Mouse (Mus musculus) gonadal fat pad, adult 2 months (tissue): ENCODE results near the gene Osbp2. TPM values are rescaled to one million over a fixed set of nuclear protein-coding genes. Genes with fewer than 3 reads are reported as not detected.

Experiments used
- DNase-seq: peaks from one replicate; pipeline ENCODE4 v3.0.0-alpha.2; 2012; ENCODE audit warnings: low read depth
- polyA plus RNA-seq: library from polyadenylated mRNA; depleted of rRNA; stranded (reverse); fragments of >200 nt; gene quantifications from 2 replicates; pipeline ENCODE4 v1.2.3, GENCODE M21; 2012

Osbp2 gene
- polyA plus RNA-seq, 1 experiment: 8.6 TPM

DNA sequence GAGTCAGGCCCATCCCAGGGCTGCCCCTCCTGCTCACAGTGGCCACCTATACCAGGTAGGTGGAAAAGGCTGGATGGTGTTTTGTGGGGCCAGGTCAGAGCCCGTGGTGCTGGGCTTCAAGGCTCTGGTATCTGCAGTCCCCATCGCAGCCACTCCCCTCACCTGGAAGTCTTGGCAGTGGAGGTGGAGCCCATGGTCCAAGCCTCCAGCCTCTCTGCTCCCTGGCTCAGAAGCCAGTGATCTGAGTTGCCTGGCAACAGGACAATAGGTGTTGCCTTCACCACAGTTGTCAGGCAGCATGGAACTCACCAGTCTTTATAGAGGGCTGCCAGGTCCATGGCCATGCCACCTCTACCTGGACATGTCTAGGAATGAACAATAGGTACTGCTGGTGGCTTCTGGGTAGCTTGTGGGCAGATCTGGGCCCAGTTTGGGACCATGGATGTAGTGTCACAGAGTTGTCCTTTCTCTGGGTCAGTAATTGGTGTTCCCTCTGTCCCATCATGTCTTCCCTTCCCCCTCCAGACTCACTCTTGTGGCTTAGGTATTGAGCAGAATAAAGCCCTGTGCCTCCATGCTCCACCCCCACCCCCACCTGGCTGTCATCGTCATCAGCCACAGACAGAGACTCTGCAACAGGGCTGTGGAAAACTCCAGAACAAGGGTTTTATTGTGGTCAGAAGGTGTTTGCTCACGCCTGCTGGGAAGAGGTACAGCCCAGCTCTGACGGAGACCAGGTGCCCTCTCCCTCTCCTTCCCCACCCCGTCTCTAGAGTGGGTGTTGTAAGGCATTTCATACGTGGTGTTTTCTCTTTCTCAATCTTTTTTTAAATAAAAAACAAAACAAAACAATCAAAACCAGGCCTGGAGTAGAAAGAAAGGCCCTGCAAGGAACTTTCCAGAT, 160.4 kb downstream of the Osbp2 start:
- DNase-seq: no peak

DNA sequence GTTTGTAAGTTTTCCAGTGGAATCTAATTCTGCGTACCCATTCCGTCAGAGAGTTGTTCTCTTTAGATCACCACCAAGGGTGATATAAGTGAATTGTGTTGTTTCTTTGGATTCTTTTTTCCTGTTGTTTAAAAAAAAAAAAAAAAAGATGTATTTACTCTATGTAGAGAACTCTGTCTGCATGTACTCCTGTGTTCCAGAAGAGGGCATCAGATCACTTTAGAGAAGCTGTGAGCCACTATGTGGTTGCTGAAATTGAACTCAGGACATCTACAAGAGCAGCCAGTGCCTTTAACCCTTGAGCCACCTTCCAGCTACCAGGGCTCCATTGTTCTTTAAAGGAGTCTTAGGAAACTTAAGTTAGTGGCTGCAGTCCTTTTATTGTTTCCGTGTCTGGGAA, 166.3 kb downstream of the Osbp2 start:
- no peak for DNase-seq

DNA sequence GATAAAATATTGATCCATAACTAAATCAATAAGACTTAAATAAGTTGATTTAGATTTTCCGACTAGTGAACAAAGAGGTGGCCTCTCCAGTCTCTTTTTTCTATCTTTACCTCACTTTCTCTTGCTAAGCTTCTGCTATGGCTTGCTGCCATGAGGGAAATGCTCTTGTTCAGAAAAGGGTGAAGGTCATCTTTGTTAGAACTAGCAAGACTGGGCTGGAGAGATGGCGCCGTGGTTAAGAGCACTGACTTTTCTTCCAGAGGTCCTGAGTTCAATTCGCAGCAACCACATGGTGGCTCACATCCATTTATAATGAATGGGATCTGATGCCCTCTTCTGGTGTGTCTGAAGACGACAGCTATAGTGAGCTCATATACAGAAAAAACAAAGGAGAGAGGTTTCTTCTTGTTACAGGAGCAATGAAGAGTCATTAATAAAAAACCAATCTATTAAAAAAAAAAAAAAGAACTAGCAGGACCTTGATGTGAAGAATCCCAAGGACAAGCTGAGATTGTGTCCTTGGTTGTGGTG, 167.6 kb downstream of the Osbp2 start:
- DNase-seq: no peak

DNA sequence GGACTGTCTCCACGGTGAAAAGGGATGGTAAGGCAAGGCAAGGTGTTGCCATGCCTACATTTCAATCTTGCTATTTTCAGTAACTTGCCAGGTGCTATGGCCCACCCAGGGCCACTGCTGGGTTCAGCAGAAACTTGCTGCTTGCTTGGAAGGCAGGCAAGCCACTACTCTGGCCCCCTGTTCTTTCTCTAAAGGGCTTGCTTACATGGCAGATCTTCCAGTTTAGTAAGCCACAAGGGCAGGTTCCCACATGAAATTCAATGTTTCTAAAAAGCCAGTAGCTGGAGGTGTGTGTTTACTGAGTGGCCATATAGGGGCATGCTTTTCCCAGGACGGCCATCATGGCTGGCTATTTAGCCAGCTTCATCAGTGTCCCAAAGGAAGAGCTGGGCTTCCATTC, 172.0 kb downstream of the Osbp2 start:
- DNase-seq: no peak

DNA sequence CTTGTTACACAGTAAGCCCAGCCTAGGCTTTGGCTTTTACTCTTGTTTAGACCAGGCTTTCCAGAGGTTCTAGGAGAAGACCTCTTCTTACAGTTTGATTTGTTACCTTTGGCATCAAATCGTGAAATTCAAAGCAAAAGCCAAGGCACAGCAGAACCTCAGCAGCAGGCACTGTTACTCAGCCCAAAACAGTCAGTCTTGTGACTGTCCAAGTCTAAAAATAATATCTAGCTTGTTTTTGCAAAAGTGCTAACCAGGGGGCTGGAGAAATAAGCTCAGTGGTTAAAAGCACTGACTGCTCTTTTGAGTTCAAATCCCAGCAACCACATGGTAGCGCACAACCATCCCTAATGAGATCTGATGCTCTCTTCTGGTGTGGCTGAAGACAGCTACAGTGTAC, 176.8 kb downstream of the Osbp2 start:
- no peak for DNase-seq

DNA sequence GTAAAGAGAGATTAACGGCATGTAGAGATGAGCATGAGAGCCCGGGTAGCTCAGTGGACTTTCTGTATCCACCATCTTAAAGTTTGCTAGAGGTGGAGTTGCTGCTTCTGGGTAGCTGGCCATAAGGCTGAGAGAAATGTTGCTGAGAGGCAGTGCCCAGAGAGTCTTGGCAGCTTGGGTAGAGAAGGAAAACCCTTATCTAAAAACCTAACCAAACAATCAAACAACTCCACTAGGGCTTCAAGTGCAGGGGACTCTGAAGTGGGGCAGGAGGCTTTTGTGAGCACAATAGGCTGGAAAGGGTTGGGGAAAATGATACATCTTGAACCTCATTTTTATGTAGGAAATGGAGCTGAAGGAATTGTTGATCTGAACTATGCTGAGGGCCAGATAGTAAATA, 177.4 kb downstream of the Osbp2 start:
- no peak for DNase-seq

DNA sequence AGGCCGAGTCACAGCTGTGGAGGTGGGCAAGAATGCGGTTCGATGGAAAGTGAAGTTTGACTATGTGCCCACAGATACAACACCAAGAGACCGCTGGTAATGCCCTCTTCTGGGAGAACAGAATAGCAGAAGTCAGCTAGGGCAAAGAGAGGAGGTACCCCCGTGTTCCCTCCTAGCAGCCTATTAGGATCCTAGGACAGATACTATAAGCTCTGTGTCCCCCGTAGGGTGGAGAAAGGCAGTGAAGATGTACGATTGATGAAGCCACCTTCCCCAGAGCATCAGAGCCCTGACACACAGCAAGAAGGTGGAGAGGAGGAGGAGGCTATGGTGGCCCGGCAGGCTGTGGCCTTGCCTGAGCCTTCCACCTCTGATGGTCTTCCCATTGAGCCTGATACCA, 178.3 kb downstream of the Osbp2 start:
- DNase-seq: no peak

DNA sequence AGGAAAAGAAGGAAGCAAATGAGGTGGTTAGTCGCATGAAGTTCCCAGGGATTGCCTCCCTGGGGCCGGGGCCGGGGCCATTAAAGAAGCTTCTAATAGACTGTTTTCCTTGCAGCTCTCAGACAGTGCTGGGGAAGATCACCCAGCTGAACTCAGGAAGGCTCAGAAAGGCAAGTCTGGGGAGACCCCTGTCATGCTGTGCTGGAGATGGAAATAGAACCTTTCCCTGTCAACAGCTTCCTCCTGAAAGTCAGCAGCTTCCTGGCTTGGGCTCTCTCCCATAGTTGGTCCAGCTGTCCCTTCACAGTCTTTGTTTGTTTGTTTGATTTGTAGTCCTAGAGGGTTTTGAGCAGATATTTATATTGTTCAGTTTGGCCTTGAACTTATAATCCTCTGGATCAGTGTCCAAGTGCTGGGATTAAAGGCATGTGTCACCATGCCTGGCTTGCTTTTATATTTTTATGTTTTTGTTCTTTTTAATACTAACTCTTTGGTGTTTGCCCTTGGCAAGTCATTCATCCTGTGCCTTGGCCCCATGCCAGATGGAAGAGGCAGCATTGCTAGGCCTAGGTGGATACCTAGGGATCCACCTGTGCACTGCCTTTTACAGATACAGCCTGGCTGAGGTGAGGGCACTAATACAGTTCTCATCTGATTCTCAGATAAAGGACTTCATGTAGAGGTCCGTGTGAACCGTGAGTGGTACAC, 178.8 kb downstream of the Osbp2 start:
- no peak for DNase-seq

DNA sequence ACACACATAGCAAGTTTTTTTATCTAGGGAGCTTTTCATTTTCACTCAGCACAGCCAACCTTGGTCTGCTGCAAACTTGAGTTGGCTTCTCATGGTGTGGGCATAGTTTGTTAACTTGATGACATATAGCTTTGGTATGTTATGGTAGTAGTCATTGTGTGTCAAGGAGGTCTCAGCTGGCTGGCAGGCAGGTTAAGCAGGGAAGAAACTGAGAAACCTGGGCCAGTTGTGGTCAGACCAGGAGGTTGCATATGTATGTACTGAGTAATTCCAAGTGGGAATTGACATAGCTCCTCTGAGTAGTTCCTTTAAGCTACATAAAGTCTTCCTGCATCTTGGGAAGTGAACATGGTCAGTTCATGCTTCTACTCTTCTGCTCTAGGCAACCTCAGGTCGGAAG, 179.5 kb downstream of the Osbp2 start:
- no peak for DNase-seq

DNA sequence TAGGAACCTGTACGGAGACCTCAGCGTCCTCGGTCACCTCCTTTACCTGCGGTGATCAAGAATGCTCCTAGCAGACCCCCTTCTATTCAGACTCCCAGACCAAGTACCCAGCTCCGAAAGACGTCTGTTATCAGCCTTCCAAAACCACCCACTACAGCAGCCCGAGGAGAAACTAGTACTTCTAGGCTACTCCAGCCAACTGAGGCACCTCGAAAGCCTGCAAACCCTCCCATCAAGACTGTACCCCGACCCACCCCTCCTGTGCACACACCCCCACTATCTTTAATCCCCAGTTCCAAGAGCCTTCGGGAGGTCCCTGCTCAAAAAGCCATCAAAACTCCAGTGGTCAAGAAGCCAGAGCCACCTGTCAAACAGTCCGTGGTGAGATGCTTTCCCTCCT, 180.0 kb downstream of the Osbp2 start:
- DNase-seq: no peak

DNA sequence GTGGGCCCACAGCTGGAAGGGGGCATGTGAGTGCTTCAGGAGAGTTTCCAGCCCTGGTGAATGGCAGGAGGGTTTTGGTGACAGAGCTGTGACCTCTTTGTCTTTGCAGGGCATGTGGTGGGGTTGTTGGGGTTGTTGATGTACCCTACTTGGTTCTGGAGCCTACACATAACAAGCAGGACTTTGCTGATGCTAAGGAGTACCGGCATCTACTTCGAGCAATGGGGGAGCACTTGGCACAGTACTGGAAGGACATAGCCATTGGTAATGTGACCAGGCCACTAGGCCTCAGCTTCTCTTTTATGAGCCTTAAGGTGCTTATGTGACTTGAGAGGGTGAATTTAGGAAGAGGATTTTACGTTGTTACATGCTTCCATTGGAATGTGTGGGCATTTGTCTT, 183.9 kb downstream of the Osbp2 start:
- no peak for DNase-seq

DNA sequence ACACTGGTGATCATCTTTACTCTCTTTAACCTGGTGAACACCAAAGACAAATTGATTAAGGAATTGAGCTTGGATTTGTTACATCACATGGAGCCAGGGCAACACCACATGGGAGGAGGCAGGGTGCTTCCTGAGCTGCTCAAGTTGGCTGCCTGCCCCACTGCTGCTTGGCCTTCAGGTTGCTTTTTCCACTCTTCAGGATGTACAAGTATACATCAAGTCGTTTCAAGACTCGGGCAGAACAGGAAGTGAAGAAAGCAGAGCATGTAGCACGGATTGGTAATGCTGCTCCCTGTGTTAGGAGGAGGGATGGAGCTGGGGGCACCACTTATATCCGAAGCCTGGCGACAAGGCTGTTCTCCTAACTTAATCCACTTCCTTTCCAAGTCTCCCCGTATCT, 186.5 kb downstream of the Osbp2 start:
- DNase-seq: no peak

DNA sequence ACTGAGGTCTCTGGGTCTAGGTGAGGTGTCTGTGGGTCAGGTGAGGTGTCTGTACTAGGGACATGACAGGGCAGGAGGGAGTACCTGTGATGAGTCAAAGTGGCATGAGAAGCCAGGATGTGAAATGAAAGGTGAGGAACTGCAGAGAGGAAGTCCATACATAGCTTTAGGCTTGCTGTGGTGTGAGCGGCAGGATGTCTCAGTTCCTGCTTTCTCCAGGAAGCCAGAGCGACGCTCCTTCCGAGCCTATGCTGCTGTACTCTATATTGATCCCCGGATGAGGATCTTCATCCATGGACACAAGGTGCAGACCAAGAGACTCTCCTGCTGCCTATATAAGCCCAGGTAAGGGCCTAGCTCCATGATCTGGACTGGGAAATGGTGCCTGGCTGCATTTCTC, 187.3 kb downstream of the Osbp2 start:
- DNase-seq: no peak

DNA sequence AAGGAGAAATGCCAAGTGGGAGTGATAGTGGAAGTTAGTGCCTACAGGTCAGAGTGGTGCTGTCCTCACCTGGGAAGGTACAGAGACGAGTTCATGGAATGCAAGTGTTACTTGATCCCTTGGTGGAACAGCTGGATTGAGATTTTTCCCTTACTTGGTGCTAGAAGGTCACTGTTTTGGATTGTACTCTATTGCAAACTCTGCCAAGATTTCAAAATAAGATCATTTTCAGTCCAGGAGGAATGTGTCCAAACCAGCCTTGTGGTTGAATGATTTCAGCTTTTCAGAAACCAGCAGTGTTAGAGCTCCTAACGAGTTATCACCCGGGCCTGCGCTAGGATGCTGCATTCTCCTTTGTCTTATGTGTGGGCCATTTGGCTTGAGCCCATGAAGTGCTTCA, 189.2 kb downstream of the Osbp2 start:
- DNase-seq: no peak

DNA sequence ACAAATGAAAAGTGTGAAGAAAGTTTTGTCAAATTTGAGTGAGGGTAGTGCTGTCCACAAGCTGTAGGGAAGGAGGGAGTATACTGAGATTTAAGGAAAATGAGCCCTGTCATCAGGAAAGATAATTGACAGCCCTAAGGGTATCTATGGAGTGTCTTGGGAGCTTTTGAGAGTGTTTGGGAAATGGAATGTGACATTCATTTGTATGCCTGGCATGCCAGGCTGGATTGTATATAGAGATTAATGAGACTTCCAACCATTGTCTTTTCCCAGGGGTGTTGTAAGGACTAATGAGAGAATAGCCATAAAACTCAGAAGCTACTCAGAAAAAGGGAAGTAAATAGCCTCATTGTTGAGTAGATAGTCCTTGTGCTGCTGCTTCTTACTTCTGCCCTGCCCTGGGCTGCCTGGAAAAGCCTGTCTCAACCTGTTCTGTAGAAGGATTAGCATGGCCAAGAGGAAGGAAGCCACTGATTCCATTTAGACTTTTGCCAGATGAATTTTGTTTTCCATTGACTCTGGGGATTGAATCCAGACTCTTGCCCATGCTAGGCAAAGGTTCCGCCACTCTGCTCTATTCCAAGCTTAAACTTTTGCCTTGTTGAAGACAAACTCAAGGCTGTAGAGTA, 192.6 kb downstream of the Osbp2 start:
- DNase-seq: no peak

DNA sequence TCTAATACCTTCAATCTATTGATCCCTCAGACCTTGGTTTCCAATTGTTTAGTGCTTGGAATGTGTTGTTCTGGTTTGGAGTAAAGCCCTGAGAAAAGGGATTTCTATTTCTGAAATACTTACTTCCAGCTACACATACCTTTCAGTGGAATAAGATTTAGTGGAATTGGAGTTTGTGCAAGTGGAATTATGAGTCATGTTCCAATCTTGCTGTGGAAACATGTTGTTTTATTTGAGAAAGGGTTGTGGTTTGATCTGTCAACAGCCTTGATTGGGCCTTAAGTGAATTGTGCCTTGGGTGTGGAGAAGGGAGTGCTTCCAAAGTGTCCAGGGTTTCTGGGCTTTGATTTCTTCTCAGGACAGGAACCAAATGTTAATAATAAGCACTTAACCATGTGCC, 193.9 kb downstream of the Osbp2 start:
- DNase-seq: no peak

DNA sequence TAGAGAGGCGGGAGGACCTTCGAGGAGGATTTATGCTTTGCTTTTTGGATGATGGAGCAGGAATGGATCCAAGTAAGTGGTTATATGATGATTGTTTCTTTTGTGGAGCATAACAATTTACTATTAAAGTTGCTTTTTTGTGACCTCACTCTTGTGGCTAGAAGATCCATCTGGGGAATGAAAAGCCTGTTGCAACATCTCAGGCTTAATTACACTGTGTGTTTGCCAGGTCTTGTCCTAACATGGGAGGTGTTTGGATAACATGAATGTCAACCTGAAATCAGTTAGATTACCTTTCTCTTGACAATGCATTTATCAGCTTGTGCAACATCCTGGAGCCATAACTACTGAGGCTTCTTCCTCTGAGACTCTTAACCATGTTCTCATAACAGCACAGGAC, 194.9 kb downstream of the Osbp2 start:
- no peak for DNase-seq

DNA sequence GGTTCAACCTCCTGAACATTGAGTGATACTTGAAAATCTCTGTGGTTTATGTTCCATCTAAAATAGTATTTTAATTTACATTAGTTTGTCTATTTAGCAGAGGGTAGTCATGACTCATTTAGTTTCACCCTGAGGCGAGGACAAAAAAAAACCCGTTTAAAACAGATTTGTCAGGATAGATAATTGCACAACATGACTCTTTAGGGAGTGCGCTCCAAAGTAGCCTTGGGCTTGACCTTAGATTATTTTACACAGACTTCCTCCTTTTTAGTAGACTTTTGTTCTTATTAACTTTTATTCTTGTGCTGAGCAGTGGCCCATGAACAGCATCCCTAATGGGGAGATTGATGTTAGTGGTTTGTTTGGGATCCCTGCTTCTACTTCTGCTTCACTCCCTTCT, 196.2 kb downstream of the Osbp2 start:
- no peak for DNase-seq

DNA sequence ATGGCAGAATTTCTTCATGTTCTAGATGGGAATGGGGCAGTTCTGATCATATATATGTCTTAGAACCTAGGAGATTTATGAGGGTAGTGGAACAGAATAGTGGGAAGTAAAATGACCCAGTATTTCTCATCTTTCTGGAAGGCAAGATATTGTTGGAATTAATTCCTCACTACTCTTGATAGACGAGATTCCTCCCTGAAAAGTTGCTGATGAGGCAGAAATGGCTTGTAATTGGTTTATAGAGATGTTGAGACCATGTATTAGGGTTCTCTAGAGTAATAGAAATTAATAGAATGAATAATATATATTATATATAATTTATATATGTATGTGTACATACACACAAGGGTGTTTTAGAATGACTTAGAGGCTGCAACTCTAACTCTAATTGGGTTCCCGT, 201.7 kb downstream of the Osbp2 start:
- no peak for DNase-seq
